Mouse (Mus musculus) thymus, postnatal 10 days (tissue): ENCODE data around the gene AI597479.
"Not testable (repeated sequence)": the region's sequence is repeated elsewhere in the genome, so short reads cannot be mapped to it uniquely, and the experiment has no call there.

ENCODE experiments used
- DNase-seq, 2 experiments: peaks; one replicate each; pipeline ENCODE4 v3.0.0; 2021; ENCODE audit warnings: low spot score in 2 of 2

Gene AI597479

GRCm38 (mm10) chr1:43124726-43125125, 26.2 kb downstream of the AI597479 start:
- no peak for DNase-seq

DNA sequence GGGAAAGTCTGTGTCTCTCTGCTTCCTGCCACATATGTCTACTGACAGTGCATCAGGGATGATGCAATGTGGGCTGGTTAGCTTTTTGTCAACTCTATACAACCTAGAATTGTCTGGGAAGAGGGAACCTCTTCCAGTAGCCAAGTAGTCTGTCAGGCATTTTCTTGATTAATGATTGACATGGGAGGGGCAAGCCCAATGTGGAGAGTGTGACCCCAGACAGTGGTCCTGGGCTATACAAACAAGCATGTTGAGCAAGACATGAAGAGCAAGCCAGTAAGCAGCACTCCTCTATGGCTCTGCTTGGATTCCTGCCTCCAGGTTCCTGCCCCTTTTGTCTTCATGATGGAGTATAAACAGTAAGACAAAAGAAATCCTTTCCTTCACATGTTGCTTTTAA, 28.7 kb downstream of the AI597479 start:
- no peak for DNase-seq

GRCm38 (mm10) chr1:43127820-43128610, 29.5 kb downstream of the AI597479 start:
- DNase-seq = no peak

DNA sequence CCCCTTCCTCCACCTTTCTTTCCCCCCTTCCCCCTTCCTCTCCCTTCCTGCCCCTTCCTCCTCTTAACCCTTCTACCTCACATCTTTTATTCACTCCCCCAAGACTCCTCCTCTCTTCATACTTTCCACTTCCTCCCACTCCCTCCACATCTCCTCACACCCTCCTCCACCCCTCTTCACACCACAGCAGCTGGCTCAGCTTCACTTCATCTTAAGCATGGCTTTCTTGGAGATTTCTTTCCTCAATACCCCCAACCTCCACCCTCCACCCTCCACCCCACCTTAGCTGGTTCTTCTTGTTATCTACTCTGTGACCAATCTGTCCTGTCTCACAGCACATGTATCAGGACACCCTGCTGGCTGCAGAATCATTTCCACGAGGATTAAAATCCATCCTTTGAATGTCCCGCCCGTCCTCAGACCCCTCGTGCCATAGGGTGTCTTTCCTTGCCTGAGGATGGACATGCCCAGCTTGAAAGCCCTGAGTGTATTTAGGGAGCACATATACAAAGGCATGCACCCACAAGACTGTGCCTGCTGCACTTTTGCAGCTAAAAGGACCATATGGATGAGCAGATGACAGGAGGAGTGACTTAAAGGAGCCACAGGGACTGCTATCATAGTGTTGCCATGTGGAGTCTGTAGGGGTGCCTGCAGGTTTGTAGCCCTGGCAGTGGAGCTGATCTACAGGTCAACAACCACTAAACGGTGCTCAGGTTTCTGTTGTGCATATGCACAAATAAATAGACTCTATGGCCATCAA, 31.9 kb downstream of the AI597479 start:
- DNase-seq = no peak

DNA sequence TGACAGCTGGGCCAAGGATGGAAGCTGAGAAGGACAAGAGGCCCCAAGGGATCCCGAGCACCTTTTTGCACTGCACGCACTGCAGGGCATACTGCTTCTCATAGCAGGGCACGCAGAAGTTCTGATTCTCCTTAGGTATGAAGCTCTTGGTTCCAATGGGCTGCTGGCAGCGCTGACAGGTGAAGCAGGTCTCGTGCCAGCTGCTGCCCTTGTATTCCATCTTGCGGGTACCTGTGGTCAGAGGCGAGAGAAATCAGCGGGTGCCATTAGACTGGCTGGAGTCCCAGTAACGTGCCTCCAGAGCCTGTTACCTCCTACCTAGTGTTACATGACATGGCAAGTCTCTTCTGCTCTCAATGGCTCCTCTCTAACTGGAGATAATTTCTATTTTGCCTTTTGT, 33.1 kb downstream of the AI597479 start:
- DNase-seq = no peak

DNA sequence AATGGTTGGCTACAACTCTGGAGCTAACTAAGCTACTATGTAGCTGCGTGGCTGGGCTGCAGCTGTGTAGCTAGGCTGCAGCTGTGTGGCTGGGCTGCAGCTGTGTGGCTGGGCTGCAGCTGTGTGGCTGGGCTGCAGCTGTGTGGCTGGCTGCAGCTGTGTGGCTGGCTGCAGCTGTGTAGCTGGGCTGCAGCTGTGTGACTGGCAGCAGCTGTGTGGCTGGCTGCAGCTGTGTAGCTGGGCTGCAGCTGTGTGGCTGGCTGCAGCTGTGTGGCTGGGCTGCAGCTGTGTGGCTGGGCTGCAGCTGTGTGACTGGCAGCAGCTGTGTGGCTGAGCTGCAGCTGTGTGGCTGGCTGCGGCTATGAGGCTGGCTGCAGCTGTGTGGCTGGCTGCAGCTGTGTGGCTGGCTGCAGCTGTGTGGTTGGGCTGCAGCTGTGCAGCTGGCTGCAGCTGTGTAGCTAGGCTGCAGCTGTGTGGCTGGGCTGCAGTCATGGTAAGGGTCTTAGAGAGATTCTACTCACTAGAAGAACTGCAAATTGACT, 38.0 kb downstream of the AI597479 start:
- DNase-seq = not testable (repeated sequence)

- DNase-seq = no peak
Measured at GRCm38 (mm10) chr1:43137334-43137733, 38.8 kb downstream of the AI597479 start.

DNA sequence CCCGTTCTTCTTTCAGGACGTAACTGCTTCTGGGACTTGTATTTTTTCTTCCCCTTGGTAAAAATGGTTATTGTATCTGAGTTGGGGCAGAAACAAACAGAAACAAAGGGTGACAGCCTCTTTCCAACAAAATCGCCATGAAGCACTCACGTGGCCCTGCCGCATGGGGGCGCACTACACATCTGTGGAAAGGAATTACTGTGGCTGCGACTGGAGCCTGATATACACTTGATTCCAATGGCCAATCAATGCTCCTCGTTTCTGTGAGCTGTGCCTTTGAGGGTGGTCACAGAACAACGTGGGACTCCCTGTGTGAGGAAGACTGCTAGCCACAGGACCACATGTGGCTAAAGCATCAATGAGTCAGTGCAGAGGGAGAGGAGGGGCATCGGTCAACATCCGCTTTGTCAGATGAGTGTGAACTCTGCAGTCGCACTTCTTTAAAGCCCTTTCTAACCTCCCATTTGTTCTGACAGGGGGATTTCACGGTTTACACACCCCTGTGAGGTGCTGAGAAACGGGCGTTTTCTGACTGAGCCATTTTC, 39.8 kb downstream of the AI597479 start:
- no peak for DNase-seq

DNA sequence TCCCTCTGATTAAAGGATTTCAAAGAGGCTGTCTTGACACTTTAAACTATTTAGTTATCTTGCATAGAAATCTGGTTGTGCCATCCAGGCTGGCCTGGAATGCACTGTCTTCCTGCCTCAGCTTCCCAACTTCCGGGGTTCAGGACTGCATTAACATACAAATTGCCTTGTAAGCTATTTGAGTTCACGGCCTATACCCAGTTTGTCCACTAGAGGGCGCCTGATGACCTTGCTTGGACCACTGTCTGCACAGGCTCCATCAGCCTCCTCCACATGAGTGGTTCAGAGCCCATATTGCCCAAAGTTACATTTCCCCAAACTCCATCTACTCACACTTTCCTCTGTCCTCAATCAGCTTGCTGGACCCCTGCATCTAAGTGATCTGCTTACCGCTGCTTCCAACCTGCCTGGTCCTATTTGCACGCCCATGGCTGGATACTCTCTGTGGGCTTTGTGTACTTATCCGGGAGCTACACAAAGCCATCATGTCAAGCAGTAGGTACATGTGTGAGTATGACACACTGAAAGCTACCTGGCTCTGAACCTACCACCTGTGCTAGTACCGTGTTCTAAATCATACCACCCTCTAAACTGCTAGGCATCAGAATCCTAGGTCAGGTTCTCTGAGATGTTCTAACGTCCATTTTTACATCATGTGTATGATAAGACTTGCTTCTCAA, 41.2 kb downstream of the AI597479 start:
- peak; percentile 63 to 86 for DNase-seq

GRCm38 (mm10) chr1:43141555-43141961, 43.0 kb downstream of the AI597479 start:
- DNase-seq = no peak

GRCm38 (mm10) chr1:43142849-43143248, 44.3 kb downstream of the AI597479 start:
- no peak for DNase-seq

DNA sequence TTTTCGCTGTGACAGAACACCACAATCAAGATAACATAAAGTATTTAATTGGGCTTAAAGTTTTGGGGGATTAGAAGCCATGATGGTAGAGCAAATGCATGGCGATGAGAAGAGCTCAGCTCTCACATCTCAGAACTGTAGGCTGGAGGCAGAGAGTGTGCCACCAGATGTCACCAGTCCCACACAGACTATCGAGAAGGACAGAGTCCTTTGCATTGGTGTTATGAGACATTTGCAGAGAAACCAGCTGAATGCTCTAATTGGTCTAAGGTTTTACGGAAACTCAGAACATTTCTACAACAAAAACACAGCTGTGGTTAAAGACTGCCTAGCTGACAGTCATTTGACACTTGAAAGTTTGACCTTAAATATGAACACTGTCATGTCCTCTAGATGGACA, 44.8 kb downstream of the AI597479 start:
- no peak for DNase-seq

GRCm38 (mm10) chr1:43143791-43144190, 45.3 kb downstream of the AI597479 start:
- DNase-seq = no peak

DNA sequence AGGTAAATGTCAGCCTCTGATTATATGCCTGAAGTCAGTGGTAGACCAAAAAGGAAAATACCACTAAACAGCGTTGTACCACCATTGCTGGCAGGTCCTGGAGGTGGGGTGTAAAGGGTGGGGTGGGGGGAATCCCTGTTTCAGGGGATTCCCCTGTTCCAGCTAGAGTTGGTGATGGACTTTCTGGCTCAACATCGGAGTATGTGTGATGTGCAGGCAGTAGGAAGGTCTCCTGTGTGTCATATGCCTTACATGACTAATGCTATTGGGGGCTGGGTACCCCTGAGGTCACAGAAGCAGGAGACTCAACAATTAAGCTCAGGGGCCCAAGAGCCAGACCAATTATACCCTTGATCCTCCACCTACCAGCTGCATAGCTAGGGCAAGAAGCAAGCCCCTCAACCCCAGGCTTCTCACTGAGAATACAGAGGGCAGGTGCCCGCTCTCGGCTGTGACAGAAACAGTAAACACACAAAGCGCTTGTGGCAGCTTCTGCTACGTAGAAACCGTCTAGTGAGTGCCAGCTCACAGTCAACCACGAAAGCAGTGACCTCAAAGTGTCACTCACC, 45.9 kb downstream of the AI597479 start:
- no peak for DNase-seq

DNA sequence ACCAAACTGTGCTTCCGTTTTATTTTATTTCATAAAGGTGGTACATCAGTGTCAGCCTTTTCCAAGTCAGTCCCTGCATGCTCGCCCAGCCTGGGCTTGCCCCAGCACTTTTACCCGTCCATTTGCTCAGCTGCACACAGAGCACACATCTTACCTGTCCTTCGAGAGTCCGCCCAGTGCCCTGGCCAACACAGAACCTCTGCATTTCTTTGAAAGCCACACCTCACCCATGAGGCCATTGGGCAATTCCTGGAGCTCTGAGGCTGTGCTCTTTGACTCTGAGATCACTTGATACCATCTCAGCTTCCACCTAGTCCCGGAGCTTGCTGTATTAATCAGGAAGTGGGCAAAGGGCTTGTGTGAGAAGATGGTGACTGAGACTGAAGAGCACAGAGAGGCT, 46.9 kb downstream of the AI597479 start:
- no peak for DNase-seq

DNA sequence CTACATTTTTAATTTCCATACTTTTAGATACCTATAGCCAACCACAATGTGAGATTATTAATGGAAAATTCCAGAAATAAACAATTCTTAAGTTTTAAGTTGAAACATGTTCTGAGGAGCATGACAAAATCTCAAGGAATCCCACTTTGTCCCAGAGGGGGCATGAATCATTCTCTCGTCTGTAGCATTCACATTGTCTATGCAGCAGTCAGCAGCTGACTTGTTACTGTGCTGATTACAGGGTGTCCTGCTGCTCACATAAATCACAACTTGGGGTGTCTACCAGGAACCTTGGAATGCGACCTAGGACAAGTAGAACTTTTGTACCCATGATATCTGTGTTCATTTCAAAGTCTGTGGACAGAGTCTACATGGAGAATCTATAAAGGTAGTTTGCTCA, 49.0 kb downstream of the AI597479 start:
- no peak for DNase-seq

DNA sequence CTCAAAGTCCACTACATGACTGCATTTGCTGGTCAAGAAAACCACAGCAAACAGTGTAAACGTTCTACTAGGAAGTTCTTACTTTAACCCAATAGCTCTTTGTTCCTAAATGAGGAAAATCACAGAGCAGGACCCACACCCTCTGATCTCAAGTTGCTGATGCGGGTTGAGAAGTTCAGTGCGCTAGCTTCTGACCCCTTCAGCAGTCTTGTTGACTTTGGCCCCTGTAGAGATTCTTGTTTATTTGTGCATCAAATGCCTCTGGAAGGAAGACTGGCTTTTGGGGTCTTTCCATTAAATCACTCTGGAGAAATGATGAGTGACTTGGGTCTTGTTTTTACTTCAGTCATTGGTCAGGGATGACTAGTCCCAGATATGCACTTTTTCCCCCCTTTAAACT, 51.7 kb downstream of the AI597479 start:
- no peak for DNase-seq

DNA sequence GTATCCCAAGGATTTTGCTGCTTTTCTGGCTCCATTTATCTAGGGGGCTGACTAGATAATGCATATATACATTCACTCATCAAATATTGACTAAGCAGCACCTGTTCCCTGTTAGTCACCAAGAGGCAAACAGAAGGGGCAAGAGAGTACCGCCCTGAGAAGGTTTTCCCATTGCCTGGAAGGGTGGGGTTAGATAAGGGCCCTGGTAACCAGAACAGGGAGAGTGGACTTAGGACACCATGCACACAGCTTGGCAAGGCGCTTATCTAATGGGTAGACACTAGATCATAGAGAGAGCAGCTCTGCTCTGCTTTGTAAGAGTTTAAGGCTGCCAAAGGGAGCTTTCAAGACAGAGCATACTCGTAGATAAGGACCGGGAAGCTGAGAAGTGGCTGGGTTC, 54.1 kb downstream of the AI597479 start:
- DNase-seq = no peak

DNA sequence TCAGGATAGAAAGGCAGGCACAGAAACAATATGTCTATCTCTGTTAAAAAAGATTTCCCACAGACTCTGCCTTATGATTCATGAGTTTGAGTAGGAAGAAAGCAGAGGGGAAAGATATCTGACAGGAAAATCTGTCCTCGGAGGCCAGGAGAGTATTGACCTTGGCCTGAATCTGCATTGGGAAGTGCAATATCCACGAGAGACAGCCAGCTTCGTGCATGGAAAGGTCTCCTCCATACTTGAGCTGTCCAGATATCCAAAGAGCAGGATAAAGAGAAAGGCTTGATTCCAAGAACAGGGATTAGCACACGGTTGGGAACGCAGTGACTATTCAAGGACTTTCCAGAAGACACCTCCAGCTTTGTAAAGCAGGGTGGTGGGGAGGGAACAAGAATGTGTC, 55.0 kb downstream of the AI597479 start:
- no peak for DNase-seq

DNA sequence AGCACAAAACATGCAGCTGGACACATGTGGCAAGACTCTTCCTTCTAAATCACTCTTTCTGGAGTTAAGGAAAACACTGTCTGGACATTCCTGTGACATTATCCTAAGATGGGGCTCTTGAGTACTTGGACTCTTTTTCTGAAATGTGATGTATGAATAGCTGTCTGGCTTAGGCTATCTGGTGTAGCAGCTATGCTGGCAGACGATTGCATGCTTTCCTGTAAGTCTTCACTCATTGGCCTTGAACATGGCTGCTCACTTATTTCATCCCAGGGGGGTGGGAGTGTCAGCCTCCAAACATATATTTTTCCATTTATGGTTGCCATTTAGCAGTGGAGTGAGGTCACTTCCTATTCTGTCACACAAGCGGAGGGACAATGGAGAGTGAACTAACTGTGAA, 56.0 kb downstream of the AI597479 start:
- no peak for DNase-seq

- DNase-seq = no peak
Measured at GRCm38 (mm10) chr1:43157907-43158306, 59.4 kb downstream of the AI597479 start.

- no peak for DNase-seq
Measured at GRCm38 (mm10) chr1:43159429-43159828, 60.9 kb downstream of the AI597479 start.
